Mouse (Mus musculus): ENCODE measurements around the gene Ptprt.

Gene Ptprt

DNA sequence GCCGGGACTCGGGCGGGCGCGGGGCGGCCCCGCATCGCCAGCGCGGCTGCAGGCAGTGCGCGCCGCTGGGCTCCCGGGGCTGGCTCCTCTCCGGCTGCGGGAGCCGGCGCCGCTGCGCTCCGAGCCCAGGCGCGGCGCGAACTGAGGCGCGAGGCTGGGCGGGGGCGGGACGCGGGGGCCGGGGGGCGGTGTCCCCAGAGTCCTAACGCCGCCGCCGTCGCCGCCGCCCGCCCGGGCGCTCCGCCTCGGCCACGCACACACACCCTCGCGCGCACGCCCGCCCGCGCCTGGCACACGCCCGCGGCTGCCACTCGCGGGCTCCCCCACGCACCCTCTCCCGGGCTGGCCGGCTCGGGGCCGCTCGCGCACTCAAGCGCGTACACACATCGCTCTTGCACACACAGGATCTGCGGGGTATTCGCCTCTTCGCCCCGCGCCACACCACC, at the start of gene Ptprt:
Ptprt (minus strand) TSS at position 207 of the 446 bp plus-strand sequence.
- DNase-seq (ENCODE audit: low spot score in 2 of 2) = peak in 1 of 2 experiments; percentile 24

DNA sequence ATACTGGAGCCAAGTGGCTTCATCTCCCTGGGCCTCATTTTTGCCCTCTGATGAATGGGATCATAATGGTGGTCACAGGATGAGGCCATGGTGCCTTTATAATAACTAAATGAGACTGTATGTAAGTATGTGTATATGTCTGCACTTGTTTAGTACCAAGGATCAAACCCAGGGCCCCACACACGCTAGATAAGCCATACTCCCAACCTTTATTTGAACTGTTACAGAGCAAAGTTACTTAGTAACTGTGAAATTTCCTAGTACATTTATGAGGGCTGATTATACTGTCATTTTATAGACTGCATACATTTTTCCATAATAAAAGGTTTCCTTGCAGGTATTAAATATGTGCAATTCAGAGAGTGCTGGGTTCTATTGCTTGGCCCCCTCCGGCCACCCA, 49.5 kb upstream of the Ptprt start:
- no peak for DNase-seq (ENCODE audit: low spot score in 2 of 2)

DNA sequence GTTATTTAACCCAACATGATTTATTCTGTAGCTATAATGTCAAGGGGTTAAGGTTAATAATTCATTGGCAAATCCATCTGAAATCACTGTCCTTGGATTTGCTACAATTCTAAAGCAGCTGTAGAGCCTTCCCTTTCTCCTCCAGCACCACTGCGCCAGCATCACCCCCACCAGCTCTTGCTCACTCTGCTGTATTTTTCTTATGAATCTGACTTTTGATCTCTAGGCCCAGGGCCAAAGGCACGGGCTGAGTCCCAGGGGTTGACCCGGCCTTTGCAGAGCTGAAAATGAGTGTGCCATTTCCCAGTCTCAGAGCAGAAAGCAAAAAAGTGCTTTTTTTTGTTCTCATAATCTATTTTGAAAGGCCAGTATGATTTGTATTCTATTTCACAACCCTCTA, 38.7 kb upstream of the Ptprt start:
- DNase-seq (ENCODE audit: low spot score in 2 of 2) = no peak

GRCm38 (mm10) chr2:162699036-162699435, 38.1 kb upstream of the Ptprt start:
- DNase-seq (ENCODE audit: low spot score in 2 of 2) = no peak

- DNase-seq (ENCODE audit: low spot score in 2 of 2) = no peak
Observed at GRCm38 (mm10) chr2:162698068-162698467, 37.1 kb upstream of the Ptprt start.

DNA sequence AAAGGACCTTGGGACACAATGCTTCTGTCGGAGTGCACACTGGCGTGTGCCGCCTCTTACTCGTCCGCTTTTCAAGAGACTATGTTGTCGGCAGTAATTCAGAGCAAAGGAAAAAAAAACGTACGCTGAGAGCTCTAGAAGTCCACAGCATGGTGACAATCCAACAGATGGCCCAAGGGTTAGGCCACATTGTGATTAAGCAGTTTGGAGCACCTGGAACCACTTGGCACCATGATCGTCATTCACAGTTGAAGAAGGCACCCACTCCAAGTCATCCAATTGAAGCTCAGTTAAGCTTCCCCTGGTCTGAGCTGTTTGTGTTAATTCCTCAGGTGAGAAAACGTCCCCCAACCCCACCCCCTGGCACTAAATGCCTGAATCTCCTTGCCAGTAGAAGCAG, 36.2 kb upstream of the Ptprt start:
- DNase-seq (ENCODE audit: low spot score in 2 of 2) = no peak

DNA sequence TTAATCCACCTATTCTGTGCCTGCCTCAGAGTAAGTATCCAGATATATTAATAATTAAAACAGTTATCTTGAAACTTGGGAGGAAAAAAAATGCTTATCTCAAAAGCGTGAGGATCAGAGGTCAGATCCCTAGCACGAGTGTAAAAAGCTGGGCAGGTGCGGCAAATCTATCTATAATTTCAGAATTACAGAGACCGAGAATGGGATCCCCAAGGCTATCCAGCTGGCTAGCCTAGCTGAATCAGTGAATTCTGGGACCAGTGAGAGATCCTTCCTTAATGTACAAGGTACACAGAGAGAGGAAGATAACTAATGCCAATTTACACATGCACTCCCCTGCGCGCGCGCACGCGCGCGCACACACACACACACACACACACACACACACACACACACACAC, 31.2 kb upstream of the Ptprt start:
- no peak for DNase-seq (ENCODE audit: low spot score in 2 of 2)

- peak in 1 of 2 experiments; percentile 48 for DNase-seq (ENCODE audit: low spot score in 2 of 2)
Observed at GRCm38 (mm10) chr2:162682674-162683073, 21.7 kb upstream of the Ptprt start.

GRCm38 (mm10) chr2:162662431-162662970, 1.6 kb upstream of the Ptprt start:
- no peak for DNase-seq (ENCODE audit: low spot score in 2 of 2)

- DNase-seq (ENCODE audit: low spot score in 2 of 2) = no peak
Observed at GRCm38 (mm10) chr2:162661733-162662132, 786 bp upstream of the Ptprt start.

- DNase-seq (ENCODE audit: low spot score in 2 of 2) = no peak
Observed at GRCm38 (mm10) chr2:162660231-162660940, 561 bp downstream of the Ptprt start.

- DNase-seq (ENCODE audit: low spot score in 2 of 2) = peak; percentile 94 to 95
Observed at GRCm38 (mm10) chr2:162658997-162659396, 1.9 kb downstream of the Ptprt start.

GRCm38 (mm10) chr2:162657541-162657940, 3.4 kb downstream of the Ptprt start:
- DNase-seq (ENCODE audit: low spot score in 2 of 2) = no peak

- no peak for DNase-seq (ENCODE audit: low spot score in 2 of 2)
Observed at GRCm38 (mm10) chr2:162654416-162654815, 6.5 kb downstream of the Ptprt start.

- peak; percentile 55 to 83 for DNase-seq (ENCODE audit: low spot score in 2 of 2)
Observed at GRCm38 (mm10) chr2:162638676-162639075, 22.3 kb downstream of the Ptprt start.

GRCm38 (mm10) chr2:162637537-162637936, 23.4 kb downstream of the Ptprt start:
- no peak for DNase-seq (ENCODE audit: low spot score in 2 of 2)

- DNase-seq (ENCODE audit: low spot score in 2 of 2) = peak in 1 of 2 experiments; percentile 18
Observed at GRCm38 (mm10) chr2:162636387-162637009, 24.4 kb downstream of the Ptprt start.

GRCm38 (mm10) chr2:162634901-162635300, 26.0 kb downstream of the Ptprt start:
- DNase-seq (ENCODE audit: low spot score in 2 of 2) = no peak

- no peak for DNase-seq (ENCODE audit: low spot score in 2 of 2)
Observed at GRCm38 (mm10) chr2:162626076-162626475, 34.9 kb downstream of the Ptprt start.

- no peak for DNase-seq (ENCODE audit: low spot score in 2 of 2)
Observed at GRCm38 (mm10) chr2:162624707-162625106, 36.2 kb downstream of the Ptprt start.

- no peak for DNase-seq (ENCODE audit: low spot score in 2 of 2)
Observed at GRCm38 (mm10) chr2:162614256-162614655, 46.7 kb downstream of the Ptprt start.

GRCm38 (mm10) chr2:162613480-162613879, 47.5 kb downstream of the Ptprt start:
- DNase-seq (ENCODE audit: low spot score in 2 of 2) = no peak

DNA sequence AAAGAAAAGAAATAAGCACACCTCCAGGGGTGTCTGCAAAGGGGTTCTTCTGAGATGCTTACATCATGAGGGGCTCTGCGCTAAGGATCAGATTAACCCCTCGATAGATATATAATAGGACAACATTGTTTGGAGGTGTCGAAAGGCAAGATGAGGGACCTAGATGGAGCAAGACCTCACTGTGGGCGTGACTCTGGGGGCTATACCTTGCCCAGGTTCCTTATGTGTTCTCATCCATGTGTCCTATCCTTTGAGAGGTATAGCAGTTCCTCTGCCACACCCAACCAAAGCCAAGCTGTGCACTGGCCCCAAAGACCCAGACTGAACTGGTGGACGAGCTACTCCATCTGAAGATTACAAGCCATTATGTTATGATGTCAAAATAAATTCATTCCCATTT, 58.2 kb downstream of the Ptprt start:
- no peak for DNase-seq (ENCODE audit: low spot score in 2 of 2)

Measured in cerebellum, postnatal 4 days (tissue).